Mouse (Mus musculus) left cerebral cortex, postnatal 25 days (tissue): ENCODE data around the gene Wdr25. TPM values are rescaled to one million over a fixed set of nuclear protein-coding genes. Genes with fewer than 3 reads are reported as not detected.
A peak's percentile ranks its signal among the peaks of the same experiment; 100 is the strongest.

ENCODE experiments used
- DNase-seq, 2 experiments: peaks; one replicate each; pipeline ENCODE4 v3.0.0; 2022; ENCODE audit warnings: low spot score in 2 of 2, mixed read lengths in 1 of 2
- intact Hi-C: fragments of 180-260 bp; cut with DNase I; formaldehyde crosslinking; loops from one replicate; pipeline ENCODE4 v1.15.1; 2025
- total RNA-seq, 2 experiments: library from RNA; stranded (reverse); gene quantifications; 2 replicates each; pipeline ENCODE4 v1.2.3; 2021

Wdr25 gene
- total RNA-seq, 2 experiments from 2014 or later = 7.8 to 12.0 TPM

DNA sequence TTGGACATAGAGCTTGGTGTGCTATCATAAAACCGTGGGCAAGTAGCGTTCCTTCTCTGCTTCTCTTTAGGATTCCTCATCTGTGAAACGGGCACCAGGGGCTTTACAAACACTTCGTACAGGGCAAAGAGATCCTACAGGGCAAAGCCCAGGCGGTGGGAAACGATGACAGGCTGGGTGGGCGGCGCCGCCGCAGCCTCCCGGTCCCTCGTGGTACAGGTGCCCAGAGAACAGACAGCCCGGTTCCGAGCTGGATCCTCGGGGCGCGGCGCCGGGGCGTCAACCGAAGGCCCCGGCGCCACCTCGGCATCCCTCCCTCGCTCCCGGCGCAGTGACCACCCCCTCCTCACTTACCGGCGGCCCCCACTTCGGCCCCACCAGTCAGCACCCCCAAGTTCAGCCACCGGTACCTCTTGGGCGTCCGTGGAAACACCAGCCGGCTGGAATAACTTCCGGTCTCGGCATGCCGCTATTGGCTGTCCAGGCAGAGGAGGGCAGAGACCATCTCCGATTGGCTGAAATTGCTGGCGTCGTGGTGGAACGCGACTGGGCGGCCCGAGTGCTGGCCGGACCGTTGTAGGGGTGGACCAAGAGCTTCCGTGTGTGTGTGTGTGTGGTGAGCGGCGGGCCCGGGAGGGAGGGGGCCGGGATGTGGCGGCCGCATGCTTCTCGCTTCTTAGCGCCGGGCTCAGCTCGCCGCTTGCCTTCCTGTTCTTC lies 442 bp downstream of the Wdr25 start, which contains the start of gene Wars:
Wars (minus strand) TSS at position 460 of the 717 bp plus-strand sequence.
- intact Hi-C loops = no loop called here

DNA sequence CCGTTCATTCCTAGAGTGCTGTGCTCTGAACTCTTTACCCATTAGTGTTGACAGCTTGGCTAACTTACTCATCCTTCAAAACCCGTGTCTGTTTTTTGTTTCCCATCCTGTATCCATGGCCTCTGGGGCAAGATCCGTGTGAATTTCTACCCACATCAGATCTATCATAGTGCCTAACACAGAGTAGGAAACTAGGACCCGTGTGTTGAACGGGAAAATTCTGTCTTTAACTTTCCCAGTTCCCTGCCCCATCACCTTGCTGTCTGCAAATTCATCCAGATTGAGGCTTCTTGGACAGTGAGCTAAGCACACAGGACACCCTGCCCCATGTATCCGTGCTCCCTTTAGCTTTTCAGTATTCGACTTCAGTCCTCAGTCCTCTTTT lies 993 bp downstream of the Wdr25 start:
- intact Hi-C loops = no loop called here
- DNase-seq = no peak

More for the DNA sequence above, 442 bp downstream of the Wdr25 start, which contains the start of gene Wars:
- peak; percentile 94 to 98 for DNase-seq

DNA sequence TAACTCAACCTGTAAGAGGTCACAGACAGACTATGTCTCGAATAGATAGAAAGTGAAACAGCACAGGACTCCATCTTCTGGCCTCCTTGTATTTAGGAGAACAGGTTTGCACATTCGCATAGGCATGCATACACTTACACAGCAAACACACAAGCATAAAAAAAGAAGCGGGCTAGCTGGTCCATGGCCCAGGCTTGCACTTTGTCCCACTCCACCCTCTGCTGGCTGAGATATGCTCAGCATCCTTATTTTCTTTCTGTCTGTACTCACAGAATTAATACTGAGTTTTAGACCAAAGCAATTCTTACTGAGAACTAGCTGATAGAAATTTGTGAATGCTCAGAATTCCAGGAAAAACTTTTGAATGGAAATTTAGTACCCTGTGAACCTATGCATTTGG lies 2.6 kb downstream of the Wdr25 start:
- intact Hi-C loops = no loop called here
- no peak for DNase-seq

DNA sequence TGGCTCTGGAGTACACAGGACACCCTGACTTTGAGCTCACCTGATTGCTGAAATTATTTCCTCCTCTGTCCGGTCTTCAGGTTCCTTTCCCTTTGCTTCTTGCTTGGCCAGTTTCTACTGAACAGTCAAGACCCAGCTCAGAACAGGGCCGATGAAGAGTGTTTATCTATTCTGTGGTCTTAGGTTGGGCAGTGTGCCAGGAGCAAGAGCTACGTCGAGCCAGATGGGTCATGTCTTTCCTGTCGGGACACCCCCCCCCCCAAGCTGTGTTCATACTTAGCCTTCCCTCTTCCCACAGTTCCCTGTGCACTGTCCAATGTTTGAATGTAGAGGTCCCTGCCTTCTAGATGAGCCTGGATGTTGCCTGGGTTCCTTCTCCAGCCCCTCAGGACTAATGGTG lies 7.9 kb downstream of the Wdr25 start:
- intact Hi-C loops = loop anchor here (5.0 to 10.0 kb wide), 3 partner anchors 641 to 1053 kb away; no protein-coding TSS in a partner anchor
- DNase-seq = no peak

DNA sequence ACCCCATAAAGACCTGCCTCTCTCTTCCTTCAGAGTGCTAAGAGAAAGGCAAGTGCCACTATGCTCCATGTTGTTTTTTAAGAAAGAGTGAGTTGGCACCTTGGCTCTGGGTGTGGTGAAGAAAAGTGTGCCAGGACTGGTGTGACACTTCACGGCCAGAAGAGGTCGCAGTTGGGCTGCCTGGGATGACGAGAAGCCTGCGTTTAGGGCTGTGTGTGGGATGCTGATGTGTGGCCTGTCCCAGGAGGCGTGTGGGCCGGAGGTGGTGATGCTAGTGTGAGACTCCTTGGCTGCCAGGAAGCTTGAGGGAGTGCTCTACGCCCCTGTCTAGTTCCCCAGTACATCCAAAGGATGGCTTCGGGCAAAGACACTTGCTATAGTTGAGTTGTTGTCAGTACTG lies 9.5 kb downstream of the Wdr25 start:
- intact Hi-C loops = loop anchor here (1.0 to 10.0 kb wide), 6 partner anchors 490 to 1495 kb away; no protein-coding TSS in a partner anchor
- peak; percentile 77 to 90 for DNase-seq

DNA sequence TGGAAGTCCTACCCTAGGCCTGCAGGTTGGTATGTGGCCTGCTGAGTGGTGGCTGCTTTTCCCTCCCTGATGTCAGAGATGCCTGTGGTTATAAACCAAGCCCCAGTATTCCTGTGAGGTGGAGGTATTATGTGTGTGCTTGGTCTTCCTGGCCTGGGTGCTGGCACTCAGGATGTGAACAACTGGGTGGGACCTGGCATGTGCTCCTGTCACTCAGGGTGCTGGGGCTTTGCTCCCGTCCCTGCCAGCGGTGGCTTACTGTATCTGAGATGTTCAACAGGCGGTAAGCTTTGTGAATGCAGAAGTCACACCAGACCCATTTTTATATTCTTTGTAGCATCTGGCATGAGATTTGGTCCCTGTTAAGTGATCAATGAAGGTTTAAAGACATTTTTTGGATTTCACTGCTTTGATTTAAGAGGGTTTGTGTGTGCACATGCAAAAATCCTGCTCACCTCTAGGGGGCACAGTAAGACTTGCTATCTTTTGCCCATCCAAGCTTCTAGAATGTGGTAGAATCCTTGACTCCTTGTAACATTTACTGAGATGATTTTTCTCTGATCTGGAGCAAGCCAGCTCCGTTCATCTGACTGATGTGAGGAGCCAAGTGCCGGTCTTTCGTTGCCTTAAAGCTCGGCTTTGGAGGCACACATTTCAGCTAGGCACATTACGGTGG lies 10.3 kb downstream of the Wdr25 start:
- intact Hi-C loops = loop anchor here (1.0 to 10.0 kb wide), 6 partner anchors 490 to 1495 kb away; no protein-coding TSS in a partner anchor
- DNase-seq = peak; percentile 79 to 91

DNA sequence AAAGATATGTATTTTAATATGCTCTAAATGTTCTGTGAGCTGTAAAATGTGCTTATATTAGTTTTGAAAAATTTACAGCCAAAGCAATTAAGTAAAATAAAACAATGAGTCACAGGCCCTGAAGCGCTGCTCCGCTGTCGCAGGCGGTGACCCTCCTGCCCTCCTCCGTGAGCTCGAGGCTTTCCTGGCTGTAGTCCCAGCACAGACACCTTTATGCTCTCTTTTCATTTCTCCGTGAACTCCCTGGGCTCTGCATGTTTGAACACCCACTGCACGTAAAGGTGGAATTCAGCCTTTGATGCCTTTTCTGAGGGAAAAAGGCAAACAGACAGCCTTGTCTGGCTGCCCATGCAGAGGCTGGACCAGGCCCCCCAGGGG lies 10.8 kb downstream of the Wdr25 start:
- intact Hi-C loops = loop anchor here (5.0 to 10.0 kb wide), 3 partner anchors 638 to 1051 kb away; no protein-coding TSS in a partner anchor
- no peak for DNase-seq

DNA sequence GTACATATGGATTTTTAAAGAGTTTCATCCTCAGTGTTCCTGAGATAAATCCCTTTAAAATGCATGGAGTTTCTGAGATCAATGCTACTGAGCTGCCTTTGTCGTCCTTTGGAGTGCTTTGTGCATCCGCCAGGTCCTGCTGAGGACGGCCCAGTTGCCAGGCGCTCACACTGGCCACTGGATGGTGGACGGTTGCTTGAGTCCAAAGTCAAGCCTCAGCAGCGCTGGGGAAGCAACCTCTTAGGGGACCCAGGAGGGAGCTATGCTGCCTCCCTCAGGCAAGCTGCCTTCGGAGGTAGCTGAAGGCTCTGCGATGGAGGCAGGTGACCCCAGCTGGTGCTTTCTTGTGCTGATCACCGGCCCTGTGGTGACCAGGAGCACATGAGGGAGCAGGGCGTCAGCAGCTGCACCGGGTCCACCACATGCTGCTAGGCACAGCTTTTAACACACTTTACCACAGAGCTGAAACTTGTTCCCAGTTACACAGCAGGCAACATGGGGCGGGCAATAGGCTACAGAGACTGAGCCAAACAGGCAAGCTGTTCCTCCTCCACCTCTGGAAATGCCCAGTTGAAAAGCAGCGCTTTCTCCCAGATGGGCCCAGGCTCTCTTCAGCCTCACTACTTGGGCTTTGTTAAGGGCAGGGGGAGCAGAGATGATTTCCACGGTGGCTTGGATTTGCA lies 12.3 kb downstream of the Wdr25 start:
- intact Hi-C loops = loop anchor here (10.0 kb wide), 2 partner anchors 709 to 1049 kb away; no protein-coding TSS in a partner anchor
- no peak for DNase-seq

DNA sequence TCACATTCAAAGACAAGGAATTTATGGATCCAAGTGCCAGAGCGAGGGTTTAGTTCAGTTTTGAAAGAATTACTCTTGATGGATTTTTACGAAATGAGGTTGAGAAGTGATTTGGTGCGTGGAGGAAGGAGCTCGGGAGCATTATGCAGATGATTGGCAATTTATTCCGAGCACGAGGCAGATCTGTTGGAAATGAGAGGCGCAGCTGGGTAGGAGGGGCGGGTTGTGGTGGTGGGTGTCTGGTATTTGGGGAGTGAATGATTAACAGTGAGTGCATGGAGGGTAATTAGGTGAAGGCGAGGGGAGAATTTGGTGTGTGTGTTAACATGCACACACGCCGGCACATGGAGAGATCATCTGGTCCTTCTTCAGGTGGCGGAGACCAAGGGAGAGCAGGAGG lies 13.0 kb downstream of the Wdr25 start:
- intact Hi-C loops = loop anchor here (10.0 kb wide), 2 partner anchors 708 to 1048 kb away; no protein-coding TSS in a partner anchor
- DNase-seq = no peak

DNA sequence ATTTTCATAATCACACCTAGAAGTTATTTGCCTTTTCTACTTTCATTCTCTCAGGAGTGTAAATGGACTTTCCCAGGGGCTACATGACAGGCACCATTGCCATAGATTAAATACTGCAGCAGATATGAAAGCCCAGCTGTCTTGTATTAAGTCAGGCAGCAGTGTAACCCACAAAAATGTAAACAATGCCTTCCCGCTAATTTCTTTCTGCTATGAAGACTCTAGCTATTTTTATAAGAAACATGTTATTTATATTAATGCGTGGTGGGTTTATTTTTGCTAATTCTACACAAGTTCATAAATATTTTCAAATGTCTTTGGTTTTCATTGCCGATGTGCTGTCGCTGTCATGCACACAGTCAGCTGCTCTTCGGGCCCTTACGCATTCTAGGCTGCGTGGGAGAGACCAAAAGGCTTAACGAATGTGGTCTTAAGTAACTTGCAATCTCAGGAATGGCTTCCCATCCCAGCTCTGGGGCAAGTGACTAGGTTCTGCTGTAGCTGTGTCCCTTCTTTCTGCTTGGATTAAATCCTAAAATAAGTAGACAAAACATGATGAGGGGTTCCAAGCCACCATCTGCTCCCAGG lies 16.5 kb downstream of the Wdr25 start:
- no peak for DNase-seq
- intact Hi-C loops = loop anchor here (10.0 kb wide), 2 partner anchors 705 to 1045 kb away; no protein-coding TSS in a partner anchor

DNA sequence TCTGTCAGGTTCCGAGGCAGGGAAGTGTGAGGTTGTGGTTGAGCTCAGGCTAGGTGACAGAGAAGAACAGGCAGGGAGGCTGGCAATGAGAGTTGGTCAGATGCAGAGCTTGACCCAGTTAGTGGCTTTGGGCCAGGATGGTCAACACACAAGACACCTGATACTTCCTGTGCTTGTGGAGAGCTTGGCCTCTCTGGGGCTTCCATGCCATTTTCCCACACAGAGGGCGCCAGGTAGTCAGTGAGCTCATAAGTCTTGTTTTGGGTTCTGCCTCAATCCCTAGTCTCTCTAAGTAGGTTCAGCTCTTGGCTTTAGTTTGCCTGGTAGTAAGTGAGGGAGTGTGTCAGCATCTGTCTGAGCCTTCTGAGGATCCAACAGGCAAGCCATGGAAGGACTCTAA lies 19.0 kb downstream of the Wdr25 start:
- intact Hi-C loops = no loop called here
- DNase-seq = no peak

DNA sequence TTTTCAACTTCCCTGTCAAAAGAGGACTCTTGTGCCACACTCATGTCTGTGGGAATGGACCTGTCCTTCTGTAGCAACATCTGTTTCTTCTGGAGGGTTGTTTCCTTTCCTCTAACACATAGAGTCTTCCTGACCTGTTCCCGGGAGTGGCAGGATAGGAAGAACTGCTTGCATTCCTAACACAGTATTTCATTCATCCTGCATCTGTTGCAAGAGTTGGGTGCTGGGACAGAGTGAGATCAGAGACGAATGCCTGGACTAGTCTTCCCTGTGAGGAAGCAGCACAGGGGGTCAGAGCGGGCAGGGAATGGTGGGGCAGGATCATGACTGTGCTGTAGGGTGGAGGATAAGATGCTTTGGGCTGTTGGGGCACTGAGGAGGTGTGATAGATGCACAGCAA lies 20.8 kb downstream of the Wdr25 start:
- no peak for DNase-seq

DNA sequence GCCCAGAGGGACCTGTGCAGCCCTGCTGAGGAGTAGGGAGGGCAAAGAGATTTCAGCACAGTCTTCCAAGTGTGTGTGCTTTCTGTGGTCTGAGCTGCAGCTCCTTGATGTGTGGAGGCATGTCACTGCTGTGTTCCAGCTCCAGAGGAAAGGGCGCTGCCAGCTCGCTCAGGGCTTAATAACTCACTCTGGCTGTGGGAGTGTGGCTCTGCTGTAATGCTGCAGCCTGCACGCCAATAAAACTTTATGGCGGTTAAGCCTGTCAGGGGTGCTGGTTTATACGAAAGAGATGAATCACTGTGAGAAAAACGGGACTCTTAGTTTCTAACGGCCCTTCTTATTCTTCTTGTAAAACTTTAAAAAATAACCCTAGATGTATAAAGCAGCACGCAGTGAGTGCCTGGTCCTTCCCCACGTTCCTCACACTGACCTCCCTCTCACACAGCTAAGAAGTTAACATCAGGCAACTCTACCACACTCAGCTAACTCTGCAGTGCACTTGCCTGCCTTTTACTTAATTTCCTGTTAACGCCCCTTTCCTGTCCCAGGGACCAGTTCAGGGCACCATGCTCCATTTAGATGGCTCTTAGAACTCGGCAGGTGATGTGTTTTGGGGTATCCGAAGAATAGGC lies 21.4 kb downstream of the Wdr25 start:
- intact Hi-C loops = no loop called here
- no peak for DNase-seq

More for the DNA sequence above, 20.8 kb downstream of the Wdr25 start:
- intact Hi-C loops = no loop called here

DNA sequence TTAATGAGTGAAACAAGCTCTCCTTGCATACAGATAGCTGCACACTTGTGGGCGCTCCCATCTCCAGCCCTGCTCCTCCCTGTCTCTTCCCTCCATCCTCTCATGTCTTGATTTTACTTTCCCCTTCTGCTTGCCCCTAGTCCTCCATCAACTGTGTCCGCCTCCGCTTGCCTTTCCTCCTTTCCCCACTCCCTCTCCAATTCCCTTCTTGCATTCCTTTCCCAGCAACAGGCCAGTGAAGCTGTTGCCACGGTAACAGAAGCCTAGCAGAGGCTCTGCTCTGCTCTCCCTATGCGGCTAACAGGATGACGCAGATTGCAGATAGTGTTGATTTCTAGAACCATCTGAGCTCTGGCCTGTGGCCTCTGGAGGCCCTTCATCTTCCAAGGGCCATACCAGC lies 22.5 kb downstream of the Wdr25 start:
- peak; percentile 71 to 87 for DNase-seq
- intact Hi-C loops = no loop called here

DNA sequence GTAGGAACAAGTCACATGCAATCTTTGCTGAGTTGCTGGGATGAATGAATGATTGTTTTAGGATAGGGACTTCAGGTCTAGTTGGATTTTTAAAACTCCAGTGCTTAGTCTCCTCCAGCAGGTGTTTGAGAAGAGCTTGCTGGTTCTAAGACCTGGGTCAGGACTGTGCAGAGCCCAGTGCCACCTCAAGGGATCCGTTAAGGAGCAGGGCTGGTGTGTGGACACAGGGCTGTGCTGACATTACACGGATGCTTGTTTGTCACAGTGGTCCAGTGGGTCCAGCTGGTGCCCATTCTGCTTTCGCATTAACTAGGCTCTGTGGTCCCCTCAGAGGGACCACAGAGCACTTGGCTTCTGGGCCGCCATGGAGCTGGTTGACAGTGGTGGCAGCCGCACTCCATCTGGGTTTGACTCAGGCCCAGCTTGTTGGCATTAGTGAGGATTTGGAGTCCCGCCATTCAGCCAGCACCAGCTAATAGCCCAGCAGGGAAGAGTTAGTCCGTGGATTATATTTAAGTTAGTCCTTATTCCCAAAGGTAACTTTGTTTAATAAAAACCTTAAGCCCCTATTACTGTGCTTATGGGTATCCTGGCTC lies 23.1 kb downstream of the Wdr25 start:
- intact Hi-C loops = no loop called here
- DNase-seq = no peak

DNA sequence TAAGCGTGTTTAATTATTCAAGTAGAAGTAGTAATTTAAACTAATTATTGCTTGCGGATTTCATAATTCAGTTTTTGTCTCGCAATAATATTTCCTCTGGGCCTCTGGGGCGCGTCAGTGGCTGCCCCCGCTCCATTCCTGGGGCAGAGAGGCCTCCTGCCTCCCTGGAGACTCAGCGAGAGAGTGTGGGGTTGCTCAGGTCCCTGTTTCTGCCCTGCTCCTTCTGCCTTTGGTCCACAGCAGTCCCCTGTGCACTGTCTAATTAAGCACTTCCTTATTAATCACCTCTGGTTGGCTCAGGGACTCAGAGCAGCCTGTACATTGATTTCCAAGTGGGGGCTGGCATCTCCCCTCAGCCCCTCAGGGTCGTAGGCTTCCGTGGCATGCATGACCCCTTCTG lies 24.1 kb downstream of the Wdr25 start:
- no peak for DNase-seq
- intact Hi-C loops = no loop called here

DNA sequence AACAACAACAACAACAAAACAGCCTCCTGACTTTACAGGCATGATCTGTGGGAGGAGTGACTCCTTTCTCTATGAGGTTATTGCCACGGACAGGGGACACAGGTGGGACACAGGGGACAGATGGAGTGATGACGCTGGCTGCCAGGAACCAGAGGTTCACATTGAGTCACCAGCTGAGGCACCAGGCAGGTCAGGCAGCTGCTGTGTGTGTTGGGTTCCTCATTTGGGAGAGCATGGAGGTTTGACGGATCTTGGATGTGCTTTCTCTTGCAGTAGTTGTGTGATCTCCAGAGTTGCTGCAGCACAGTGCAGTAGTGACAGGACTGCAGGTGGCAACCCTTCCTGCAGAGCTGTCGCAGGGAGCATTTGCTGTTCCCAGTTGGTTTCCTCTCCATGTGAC lies 25.3 kb downstream of the Wdr25 start:
- no peak for DNase-seq
- intact Hi-C loops = no loop called here

DNA sequence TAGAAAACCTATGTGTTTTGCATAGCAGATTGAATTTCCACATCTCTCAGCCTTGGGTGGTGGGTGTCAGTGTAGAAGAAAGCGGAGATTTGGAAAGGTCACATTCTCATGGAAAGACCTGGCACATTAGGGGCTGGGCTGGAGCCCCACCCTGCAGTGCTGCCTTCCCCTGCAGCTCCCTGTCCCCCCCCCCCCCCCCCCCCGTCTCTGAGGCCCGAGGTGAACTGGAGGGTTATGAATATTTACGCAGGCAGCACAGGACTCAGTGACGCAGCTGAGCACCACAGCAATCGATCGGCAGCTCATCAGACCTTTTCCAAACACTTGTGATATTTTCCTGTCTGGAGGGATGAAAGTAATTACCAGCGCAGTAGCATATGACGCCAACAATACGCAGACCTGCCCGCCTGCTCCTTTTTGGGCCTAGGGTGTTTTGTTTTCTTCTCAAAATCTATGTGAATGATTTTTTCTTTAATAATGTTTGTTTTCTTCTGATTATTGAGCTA lies 33.2 kb downstream of the Wdr25 start:
- intact Hi-C loops = no loop called here

DNA sequence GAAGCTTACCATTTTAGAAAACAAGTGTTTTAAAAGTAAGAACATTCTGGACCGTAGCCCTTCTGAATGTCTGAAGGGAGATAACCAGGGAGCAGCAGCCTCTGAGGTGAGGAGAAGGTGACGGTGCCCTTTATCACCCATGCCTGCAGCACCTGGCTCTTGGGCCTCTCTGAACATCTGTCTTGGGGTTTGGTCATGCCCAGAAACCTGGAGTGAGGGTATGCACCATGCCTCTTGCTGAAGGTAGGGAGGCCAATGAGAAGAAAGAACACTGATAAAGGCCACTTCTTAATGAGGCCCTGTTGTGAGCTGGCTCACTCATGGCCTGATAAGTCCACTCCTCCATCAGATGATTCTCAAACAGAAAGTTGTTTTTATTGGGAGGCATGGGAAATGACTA lies 34.8 kb downstream of the Wdr25 start:
- intact Hi-C loops = no loop called here

More for the DNA sequence above, 33.2 kb downstream of the Wdr25 start:
- DNase-seq = no peak

More for the DNA sequence above, 34.8 kb downstream of the Wdr25 start:
- no peak for DNase-seq
